Mouse (Mus musculus) C2C12 (cell line): ENCODE measurements around the gene Nras.

Experiments used
- CTCF ChIP-seq: IDR thresholded peaks from one replicate; pipeline ENCODE4 v1.5.1; 2011; ENCODE audit not compliant: control insufficient read depth, insufficient read depth, insufficient read length
- MAX ChIP-seq: IDR thresholded peaks from one replicate; pipeline ENCODE4 v1.6.1; 2011; ENCODE audit warnings: mild to moderate bottlenecking, control low read depth
- MYOD1 ChIP-seq: IDR thresholded peaks from one replicate; pipeline ENCODE4 v1.6.1; 2011; ENCODE audit warnings: low read depth; ENCODE audit not compliant: control insufficient read depth, insufficient read length
- MYOG ChIP-seq: IDR thresholded peaks from one replicate; pipeline ENCODE4 v1.6.1; 2011; ENCODE audit not compliant: control insufficient read depth, insufficient read length; ENCODE audit errors: extremely low read depth

DNA sequence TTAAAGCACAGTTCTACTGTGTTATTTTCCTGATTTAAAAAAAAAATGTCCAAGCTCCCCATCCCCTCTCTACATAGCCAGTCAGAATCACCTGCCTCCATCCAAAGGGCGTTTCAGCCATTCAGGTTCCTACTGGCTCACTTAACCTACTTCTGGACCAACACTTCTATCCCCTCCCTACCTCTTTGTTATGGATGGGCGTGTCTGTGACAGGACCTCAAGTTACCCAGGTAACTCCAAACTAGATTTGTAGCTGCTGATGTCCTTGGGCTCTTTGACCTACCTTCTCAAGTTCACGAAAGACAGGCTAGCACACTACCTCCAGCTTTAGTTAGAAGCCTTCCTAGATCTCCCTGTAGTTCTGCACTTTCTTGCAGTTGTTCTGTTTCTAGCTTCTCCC lies 27.9 kb downstream of the Nras start:
- TF ChIP-seq CTCF: no peak
- no peak for TF ChIP-seq MYOG
- no peak for TF ChIP-seq MAX
- no peak for TF ChIP-seq MYOD1
